Mouse (Mus musculus) skeletal muscle tissue, postnatal 0 days (tissue): Measurements from ENCODE around the gene Taar7a. TPM values are rescaled to one million over a fixed set of nuclear protein-coding genes. Genes with fewer than 3 reads are reported as not detected.

Experiments used
- polyA plus RNA-seq: library from polyadenylated mRNA; unstranded; fragments of >200 nt; fragmentation: Nextera tagmentation; extraction: Ambion mirVana; gene quantifications from 2 replicates; pipeline ENCODE4 v1.2.1, GENCODE M21; 2015

Taar7a gene
- not detected in 2 replicates for polyA plus RNA-seq

DNA sequence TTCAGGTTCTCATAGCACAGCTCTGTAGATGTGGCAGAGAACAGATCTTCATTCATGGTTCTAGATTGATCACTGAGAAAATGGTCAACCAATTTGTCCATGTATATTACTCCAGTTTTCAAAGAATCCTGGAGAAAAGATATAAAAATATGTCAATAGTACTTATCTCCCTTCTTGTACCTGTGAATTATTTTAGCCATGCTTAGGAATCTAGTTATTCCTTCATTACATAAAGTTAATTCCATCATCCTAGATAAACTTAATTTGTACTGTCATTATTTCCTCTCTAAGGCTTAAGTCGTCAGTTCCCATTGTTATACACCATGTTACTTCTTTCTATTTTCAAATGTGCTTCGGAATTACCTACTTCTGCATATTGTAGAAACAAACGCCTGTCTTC is at the start of gene Taar7a:
Taar7a (minus strand) TSS at position 101 of the 400 bp plus-strand sequence.

DNA sequence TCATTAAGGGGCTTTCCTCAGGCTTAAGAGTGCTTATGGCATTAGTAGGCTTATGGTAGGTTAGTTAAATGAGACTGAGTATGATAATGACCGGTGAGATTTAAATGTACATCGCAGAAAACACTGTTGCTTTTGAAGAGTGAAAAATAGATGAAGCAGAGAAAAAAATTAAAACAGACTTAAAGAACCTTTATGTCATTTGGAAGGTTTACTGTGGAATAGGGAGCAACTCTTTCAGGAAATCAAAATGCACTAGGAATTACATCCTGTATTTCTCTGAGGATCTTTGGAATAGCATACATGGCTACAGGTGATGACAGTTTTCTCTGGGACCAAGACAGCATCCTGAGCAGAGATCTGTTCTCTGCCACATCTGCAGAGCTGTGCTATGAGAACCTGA is 44.0 kb upstream of the Taar7a start, which contains the start of gene Taar7e:
Taar7e (plus strand) TSS at position 301 of the 400 bp plus-strand sequence.

DNA sequence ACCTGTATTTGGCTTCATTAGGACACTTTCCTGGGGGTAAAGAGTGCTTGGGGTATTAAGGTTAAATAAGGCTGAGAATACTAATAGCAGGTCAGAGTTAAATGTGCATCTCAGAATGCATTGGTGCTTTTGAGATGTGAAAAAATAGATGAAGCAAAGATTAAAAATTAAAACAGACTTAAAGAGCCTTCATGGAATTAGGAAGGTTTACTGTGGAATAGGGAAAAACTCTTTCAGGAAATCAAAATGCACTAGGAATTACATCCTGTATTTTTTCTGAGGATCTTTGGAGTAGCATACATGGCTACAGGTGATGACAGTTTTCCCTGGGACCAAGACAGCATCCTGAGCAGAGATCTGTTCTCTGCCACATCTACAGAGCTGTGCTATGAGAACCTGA is 33.6 kb upstream of the Taar7a start, which contains the start of gene Taar7d:
Taar7d (plus strand) TSS at position 301 of the 400 bp plus-strand sequence.

DNA sequence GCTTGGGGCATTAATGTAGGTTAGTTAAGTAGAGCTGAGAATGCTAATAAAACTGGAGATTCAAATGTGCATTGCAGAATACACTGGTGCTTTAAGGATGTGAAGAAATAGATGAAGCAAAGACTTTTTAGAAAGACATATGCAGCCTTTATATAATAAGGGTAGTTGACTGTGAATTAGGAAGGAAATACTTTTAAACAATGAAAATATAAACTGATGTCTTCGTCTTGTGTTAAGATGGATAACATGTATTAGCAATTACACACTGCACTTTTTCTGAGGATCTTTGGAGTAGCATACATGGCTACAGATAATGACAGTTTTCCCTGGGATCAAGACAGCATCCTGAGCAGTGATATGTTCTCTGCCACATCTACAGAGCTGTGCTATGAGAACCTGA is 6.4 kb upstream of the Taar7a start, which contains the start of gene Taar7b:
Taar7b (plus strand) TSS at position 301 of the 400 bp plus-strand sequence.

DNA sequence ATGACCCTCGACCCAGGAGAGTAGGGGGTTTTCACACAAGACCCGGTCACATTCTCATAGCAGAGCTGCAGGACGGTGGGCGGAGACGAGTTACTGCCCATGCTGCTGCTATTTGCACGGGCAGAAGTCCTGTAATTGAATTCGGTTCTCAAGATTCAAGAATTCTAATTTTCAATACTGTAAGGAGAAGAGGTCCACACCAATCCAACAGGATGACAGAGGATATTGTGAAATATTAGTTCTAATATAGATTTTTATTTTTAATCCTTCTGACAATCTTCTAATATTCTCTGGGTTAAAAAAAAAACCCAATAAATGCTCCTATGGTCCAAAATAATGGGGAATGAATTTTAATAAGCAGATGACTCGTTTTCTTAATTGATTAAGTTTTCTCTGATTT is 7.7 kb downstream of the Taar7a start, which contains the start of gene Taar6:
Taar6 (minus strand) TSS at position 101 of the 400 bp plus-strand sequence.

DNA sequence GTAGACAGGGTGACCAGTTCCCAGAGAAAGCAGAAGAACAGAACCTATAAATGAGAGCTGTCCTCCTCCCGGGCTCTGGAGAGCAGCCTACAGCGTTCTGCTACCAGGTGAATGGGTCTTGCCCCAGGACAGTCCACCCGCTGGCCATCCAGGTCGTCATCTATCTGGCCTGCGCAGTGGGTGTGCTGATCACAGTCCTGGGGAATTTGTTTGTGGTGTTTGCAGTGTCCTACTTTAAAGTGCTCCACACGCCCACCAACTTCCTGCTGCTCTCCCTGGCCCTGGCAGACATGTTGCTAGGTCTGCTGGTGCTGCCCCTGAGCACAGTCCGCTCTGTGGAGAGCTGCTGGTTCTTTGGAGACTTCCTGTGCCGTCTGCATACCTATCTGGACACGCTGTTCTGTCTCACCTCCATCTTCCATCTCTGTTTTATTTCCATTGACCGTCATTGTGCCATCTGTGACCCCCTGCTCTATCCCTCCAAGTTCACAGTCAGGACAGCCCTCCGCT is 22.6 kb downstream of the Taar7a start, which contains the start of gene Taar5:
Taar5 (plus strand) TSS at position 51 of the 510 bp plus-strand sequence.

DNA sequence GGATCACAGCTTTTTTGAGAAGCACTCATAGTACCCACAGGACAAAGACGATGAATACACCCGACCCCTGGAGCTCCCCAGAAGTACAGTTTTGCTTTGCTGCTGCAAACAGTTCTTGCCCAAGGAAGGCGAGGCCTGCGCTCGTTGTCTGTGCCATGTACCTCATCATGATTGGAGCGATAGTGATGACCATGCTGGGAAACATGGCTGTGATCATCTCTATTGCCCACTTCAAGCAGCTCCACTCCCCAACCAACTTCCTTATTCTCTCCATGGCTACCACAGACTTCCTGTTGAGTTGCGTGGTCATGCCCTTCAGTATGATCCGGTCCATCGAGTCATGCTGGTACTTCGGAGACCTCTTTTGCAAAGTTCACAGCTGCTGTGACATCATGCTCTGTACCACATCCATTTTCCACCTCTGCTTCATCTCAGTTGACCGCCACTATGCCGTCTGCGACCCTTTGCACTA is 32.8 kb downstream of the Taar7a start, which contains the start of gene Taar4:
Taar4 (plus strand) TSS at position 51 of the 472 bp plus-strand sequence.

DNA sequence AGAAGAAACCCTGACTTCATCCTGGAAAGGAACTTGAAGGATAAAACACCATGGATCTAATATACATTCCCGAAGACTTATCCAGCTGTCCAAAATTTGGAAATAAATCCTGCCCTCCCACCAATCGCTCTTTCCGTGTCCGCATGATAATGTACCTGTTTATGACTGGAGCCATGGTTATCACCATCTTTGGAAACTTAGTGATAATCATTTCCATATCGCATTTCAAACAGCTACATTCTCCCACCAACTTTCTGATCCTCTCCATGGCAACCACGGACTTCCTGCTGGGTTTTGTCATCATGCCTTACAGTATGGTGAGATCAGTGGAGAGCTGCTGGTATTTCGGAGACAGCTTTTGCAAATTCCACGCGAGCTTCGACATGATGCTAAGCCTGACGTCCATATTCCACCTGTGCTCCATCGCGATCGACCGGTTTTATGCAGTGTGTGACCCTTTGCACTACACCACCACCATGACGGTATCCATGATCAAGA is 43.7 kb downstream of the Taar7a start, which contains the start of gene Taar3:
Taar3 (plus strand) TSS at position 51 of the 498 bp plus-strand sequence.

Other genes starting within 250 kb of the Taar7a start
- 112 and 113 TPM in 2 replicates for gene Rps12, start 206.2 kb downstream of the Taar7a start, polyA plus RNA-seq
- gene Slc18b1, start 196.5 kb downstream of the Taar7a start, polyA plus RNA-seq = 4.4 and 6.4 TPM in 2 replicates
- gene Vnn3, start 142.0 kb downstream of the Taar7a start, polyA plus RNA-seq = 1.4 TPM in 1 of 2 replicates, not detected in the other
- gene Vnn1, start 98.8 kb downstream of the Taar7a start, polyA plus RNA-seq = 0.19 and 0.44 TPM in 2 replicates
- gene Taar1, start 73.1 kb downstream of the Taar7a start, polyA plus RNA-seq = not detected in 2 replicates
- not detected in 2 replicates for gene Taar2, start 54.9 kb downstream of the Taar7a start, polyA plus RNA-seq
- gene Taar3, start 43.9 kb downstream of the Taar7a start, polyA plus RNA-seq = not detected in 2 replicates
- not detected in 2 replicates for gene Taar4, start 33.0 kb downstream of the Taar7a start, polyA plus RNA-seq
- gene Taar5, start 22.8 kb downstream of the Taar7a start, polyA plus RNA-seq = not detected in 2 replicates
- gene Taar6, start 7.8 kb downstream of the Taar7a start, polyA plus RNA-seq = not detected in 2 replicates
- gene Taar7b, start 6.5 kb upstream of the Taar7a start, polyA plus RNA-seq = not detected in 2 replicates
- gene Taar7d, start 33.7 kb upstream of the Taar7a start, polyA plus RNA-seq = not detected in 2 replicates
- gene Taar7e, start 44.1 kb upstream of the Taar7a start, polyA plus RNA-seq = not detected in 2 replicates
- gene Taar7f, start 56.0 kb upstream of the Taar7a start, polyA plus RNA-seq = not detected in 2 replicates
- not detected in 2 replicates for gene Taar8a, start 83.0 kb upstream of the Taar7a start, polyA plus RNA-seq
- gene Taar8b, start 98.8 kb upstream of the Taar7a start, polyA plus RNA-seq = not detected in 2 replicates
- not detected in 2 replicates for gene Taar8c, start 108.4 kb upstream of the Taar7a start, polyA plus RNA-seq
- not detected in 2 replicates for gene Taar9, start 116.1 kb upstream of the Taar7a start, polyA plus RNA-seq
- 39.1 and 50.0 TPM in 2 replicates for gene Stx7, start 155.8 kb upstream of the Taar7a start, polyA plus RNA-seq
- gene Moxd1, start 230.0 kb upstream of the Taar7a start, polyA plus RNA-seq = 3.9 and 4.3 TPM in 2 replicates